Mouse (Mus musculus): ENCODE results near the gene Fam172a.

DNA sequence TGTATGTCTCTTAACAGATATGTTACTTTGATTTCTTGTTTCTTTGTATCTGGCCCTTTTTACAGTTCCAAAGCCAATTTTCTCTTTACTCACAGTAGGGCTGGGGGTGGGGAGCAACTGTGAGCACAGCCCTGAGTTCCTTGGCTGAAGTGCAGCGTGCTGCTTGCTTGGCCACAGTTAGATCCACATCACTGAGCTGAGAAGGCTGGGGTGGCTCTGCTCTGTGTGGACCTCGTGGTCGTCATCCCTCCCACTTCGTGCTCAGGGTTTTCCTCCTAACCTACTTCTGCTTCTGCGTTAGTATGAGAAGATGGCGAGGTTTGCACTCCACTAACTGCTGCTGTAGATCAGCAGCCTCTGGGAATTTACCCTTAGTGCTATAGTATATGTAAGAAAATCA lies 341.4 kb downstream of the Fam172a start:
- no peak for TF ChIP-seq CTCF (IDR thresholded peaks at IDR 0.05; ENCODE audit: extremely low read depth, insufficient read depth, low read length)
- TF ChIP-seq POLR2A (IDR thresholded peaks at IDR 0.05; ENCODE audit: extremely low read depth, insufficient read depth, low read length): no peak

All from cortical plate, adult 2 months (tissue).